Mouse (Mus musculus) cerebellum, adult 9-10 months (tissue): Measurements from ENCODE around the gene Vmn1r188.
"Not testable (repeated sequence)": the region's sequence is repeated elsewhere in the genome, so short reads cannot be mapped to it uniquely, and the experiment has no call there.

Experiments used
- DNase-seq: peaks from one replicate; pipeline ENCODE4 v3.0.0; 2022

Vmn1r188 gene

DNA sequence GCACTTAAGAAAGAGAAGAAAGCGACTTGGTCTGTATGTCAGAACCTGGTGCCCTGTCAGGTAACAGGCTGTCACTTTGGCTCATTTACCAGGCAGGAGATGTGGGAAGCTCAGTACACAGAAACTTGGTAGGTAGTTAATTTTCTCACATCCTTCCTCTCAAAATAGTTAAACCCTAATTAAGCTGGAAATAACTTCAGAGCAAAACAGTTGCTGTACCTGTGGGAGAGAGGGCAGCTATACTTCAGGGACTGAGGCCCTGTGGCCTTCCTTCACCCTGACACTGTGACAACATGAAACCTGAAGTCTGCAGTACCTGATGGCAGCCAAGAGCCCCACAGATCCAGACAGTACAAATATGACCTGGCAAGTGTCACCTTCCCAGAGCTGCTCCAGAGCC is at the start of gene Vmn1r188:
TSS of gene Vmn1r188 (plus strand) at position 301 of the 400 bp plus-strand sequence.
- not testable (repeated sequence) for DNase-seq

DNA sequence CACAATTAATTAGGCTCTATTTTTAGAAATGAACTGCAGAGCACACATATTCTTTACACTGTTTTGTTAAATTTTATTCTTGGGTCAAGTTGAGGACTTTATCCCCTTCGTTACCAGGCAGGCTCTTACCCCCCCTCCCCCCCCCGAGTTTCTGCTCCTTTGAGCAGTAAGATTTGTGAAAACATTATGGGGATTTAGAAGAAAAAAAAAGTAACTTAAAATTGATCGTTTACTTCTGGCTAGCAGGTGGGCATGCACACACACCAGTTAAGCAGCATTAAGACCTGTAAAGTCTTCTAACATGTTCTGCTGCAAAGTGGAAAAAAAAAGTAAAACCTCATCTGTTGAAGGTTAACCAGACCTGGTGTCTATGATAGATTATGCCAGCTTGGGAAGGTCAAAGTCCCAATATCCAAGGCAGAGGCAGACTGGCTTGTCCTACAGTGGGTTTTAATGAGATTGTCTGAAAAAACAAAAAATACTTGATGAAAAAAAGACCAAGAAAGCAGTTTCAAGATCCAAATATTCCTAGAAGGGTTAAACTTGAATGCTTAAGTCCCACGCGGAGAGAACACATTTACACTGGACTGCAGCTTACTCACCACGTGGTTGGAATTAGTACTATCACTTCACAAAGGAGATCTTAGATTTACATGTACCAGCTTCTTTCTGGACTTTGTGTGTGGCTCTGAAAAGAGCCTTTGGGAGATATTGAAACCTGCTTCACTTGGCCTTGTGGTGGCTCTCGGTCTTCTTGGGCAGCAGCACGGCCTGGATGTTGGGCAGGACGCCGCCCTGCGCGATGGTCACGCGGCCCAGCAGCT is 49.6 kb upstream of the Vmn1r188 start:
- no peak for DNase-seq

DNA sequence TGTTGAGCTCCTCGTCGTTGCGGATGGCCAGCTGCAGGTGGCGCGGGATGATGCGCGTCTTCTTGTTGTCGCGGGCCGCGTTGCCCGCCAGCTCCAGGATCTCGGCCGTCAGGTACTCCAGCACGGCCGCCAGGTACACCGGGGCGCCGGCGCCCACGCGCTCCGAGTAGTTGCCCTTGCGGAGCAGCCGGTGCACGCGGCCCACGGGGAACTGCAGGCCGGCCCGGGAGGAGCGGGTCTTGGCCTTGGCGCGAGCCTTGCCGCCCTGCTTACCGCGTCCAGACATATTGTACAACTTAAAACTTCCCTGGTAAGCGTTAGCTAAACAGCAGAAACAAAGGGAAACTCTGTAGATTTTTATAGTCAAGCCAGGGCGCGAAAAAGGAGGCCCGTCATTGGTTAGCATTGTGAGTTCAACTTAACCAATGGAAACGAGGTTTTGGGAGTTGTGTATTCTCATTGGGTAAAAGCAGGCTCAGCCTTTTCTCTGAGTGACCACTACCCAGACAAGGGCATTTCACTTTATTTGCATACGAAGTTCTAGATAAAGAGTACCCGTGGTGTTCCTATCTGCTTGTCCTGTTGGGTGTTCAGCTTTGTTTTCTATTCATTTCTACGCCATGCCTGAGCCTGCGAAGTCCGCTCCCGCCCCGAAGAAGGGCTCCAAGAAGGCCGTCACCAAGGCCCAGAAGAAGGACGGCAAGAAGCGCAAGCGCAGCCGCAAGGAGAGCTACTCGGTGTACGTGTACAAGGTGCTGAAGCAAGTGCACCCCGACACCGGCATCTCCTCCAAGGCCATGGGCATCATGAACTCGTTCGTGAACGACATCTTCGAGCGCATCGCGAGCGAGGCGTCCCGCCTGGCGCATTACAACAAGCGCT is 48.7 kb upstream of the Vmn1r188 start, which contains the start of the genes Hist1h2ah and Hist1h2bk:
TSS of gene Hist1h2ah (minus strand) at position 302 of the 882 bp plus-strand sequence.
TSS of gene Hist1h2bk (plus strand) at position 604 of the 882 bp plus-strand sequence.
- peak; percentile 94 for DNase-seq

DNA sequence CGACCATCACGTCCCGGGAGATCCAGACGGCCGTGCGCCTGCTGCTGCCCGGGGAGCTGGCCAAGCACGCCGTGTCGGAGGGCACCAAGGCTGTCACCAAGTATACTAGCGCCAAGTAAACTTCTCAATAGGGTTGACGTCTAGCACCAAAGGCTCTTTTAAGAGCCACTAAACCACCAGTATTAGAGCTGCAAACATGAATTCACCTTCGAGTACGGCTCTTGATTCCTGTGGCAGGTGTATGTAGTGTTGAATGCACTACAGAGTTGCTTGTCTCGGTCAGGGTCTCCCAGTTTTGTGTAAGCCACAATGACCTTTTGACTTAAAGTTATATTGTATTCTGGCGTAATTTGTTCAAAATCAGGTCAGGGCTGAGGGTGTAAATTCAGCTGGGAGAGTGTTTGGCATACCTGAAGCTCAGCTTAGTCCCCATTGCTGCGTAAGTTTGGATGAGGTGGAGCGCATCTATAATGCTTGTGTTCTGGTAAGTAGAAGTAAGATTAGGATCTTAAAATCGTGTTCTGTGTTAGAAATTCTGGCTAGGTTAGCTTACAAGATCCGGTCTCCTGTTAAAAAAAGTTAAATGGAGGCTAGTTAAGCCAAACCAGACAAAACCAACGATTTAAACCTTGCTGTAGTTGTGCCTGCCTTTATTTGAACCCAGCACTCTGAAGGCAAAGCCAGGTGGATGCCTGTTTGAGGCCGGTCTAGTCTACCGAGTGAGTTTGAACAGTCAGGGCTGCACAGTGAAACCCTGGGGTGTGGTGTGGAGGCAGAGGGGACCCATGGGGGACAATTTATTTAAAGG is 47.9 kb upstream of the Vmn1r188 start:
- DNase-seq, result no peak

DNA sequence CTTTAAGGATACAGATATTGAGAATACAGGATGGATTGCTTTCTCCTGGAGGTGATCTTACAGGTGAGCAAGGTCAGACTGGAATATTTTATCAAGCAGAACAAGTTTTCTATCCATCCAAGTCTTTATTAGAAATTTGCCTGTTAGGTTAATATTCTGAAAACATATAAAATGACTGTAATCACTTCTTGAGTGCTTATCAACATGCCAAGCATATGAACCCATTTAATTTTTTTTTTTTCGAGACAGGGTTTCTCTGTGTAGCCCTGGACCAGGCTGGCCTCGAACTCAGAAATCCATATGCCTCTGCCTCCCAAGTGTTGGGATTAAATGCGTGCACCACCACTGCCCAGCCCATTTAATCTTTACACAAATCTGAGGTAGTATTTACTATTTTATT is 47.3 kb upstream of the Vmn1r188 start:
- DNase-seq, result no peak

DNA sequence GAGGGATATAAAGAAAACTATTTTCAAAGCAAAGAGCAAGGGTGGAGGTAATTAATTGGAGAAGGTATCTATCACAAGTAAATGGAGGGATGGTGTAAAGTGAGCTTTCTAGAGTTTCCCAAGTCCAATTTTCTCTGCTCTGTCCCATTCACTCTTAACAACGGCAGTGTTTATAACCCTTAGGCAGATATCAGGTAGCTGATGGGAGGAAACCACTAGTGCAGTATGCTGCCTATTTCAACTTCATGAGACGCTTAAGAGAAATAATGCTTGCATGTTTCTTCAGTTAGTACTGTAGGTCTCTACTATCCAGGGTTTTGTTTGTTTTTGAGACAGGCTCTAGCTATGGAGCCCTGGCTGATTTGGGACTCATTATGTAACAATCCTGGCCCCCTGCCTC is 46.8 kb upstream of the Vmn1r188 start:
- peak; percentile 10 for DNase-seq

DNA sequence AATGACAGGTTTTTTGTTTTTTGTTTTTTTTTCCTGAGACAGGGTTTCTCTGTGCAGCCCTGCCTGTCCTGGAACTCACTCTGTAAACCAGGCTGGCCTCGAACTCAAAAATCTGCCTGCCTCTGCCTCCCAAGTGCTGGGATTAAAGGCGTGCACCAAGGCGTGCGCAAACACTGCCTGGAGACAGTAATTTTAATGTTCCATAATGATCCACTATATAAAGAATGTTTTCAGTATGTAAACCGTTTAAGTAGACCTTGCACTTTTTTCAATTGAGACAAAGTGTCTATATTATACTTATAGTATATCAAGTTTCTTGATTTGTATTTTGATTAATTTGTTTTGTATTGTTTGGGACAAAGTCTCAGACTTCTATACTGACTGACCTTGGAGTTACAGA is 44.9 kb upstream of the Vmn1r188 start:
- no peak for DNase-seq

DNA sequence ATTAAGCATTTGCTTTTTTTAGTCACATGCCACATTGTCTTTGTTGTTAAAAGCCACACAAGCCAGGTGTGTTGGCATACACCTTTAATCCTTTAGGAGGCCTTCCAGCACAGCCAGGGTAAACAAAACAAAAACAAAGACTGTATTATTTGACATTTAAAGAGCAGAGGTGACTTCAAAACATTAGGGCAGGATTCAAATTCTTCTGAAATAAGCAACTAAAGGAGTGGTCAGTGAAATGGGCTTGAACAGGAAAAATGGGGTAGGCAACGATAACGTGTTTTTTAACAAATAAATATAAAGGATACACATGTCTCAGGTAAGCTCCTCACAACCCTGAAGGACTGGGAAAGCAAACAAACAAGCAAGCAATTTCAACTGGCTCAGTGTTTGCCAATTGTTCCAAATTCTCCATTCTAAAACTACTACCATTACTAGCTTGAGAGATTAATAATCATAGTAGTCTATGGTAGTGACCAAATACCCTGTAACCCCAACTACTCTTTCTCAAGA is 44.2 kb upstream of the Vmn1r188 start:
- DNase-seq, result no peak

DNA sequence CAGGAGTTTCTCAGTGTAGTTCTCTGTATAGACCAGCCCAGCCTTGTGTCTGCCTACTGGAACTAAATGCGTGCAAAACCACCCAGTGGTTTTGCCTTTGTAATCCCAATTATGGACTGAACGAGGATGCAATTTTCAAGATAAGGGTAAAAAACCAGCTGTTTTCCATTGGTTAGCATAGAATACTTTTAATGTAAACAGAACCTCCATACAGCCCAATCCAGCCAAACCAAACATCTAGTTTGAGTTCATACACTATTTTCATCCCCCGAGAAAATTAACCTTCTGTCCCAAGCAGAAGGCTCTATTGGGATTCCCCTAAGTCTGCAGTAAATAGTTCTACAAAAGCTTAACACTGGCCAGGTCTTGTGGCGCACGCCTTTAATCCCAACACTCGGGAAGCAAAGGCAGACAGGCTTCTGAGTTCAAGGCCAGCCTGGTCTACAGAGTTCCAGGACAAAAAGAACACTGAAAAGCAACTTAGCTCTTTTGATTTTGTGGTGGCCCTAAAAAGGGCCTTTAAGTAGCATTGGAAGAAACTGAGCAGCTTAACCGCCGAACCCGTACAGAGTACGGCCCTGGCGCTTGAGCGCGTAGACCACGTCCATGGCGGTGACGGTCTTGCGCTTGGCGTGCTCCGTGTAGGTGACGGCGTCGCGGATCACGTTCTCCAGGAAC is 43.6 kb upstream of the Vmn1r188 start:
- no peak for DNase-seq

DNA sequence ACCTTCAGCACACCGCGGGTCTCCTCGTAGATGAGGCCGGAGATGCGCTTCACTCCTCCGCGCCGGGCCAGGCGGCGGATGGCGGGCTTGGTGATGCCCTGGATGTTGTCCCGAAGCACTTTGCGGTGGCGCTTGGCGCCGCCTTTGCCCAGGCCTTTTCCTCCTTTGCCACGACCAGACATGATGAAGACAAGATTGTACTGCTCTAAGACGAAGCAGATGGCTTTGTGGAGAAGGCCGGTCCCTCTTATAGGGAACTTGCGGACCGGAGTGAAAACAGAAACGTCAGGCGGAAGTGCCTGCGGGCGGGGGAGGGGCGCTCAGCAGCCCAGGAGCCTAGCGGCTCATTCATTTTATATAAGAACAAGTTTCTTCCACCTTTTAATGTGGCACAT is 43.1 kb upstream of the Vmn1r188 start, which contains the start of gene Hist1h4i:
TSS of gene Hist1h4i (minus strand) at position 221 of the 395 bp plus-strand sequence.
- DNase-seq, result peak; percentile 98

DNA sequence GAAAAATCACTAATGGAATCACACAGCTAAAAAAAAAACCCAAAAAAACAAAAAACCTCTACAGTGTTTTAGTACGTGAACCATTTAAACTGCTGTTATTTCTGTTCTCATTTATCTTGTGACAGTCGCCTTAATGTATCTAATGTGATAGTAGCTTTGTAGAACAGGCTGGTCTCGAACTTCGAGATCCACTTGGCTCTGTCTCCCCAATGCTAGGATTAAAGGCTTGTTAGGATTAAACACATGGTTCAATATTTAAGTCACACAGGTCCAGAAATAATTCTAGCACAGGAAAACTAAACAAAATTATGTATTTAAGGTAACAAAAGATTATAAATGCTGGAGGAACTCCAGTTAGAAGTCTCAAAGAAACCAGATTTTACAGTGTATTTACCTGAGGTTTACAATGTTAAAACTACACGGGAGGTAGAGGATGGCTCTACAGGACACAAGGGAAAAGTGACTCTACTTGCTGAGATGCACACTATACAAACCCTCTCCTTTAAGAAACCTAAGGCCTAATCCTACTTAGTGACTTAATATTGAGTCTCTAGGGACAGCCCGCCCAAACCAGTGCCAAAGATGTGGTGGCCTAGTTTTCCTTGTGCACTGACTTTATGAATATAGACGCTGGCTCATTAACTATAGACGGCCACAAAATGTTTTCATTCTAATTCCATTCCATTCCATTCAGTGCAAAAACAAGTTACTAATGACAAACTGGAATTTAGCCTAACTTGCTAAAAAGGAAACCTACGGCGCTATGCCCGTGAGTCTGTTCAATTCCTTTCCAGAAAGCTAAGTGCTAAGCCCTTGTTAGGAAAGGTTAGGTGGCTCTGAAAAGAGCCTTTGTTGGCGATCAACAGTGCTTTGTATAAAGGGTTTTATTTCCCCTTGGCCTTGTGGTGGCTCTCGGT is 42.3 kb upstream of the Vmn1r188 start:
- DNase-seq, result peak; percentile 56

DNA sequence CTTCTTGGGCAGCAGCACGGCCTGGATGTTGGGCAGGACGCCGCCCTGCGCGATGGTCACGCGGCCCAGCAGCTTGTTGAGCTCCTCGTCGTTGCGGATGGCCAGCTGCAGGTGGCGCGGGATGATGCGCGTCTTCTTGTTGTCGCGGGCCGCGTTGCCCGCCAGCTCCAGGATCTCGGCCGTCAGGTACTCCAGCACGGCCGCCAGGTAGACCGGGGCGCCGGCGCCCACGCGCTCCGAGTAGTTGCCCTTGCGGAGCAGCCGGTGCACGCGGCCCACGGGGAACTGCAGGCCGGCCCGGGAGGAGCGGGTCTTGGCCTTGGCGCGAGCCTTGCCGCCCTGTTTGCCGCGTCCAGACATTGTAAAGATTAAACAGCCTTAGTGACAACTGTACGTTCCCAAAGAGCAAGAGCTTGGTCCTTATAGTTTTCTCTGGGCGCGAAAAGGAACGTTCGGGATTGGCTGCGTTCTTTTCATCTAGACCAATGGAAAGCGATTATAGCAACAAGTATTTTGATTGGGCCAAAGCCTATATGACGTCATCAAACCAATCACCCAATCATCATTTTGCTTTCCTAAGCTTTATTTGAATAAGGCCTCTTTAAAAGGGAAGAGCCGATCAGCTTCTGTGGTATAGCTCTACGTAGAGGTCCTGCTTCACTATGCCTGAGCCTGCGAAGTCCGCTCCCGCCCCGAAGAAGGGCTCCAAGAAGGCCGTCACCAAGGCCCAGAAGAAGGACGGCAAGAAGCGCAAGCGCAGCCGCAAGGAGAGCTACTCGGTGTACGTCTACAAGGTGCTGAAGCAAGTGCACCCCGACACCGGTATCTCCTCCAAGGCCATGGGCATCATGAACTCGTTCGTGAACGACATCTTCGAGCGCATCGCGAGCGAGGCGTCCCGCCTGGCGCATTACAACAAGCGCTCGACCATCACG is 41.4 kb upstream of the Vmn1r188 start, which contains the start of the genes Hist1h2ag and Hist1h2bj:
TSS of gene Hist1h2ag (minus strand) at position 377 of the 935 bp plus-strand sequence.
TSS of gene Hist1h2bj (plus strand) at position 647 of the 935 bp plus-strand sequence.
- DNase-seq, result peak; percentile 99

DNA sequence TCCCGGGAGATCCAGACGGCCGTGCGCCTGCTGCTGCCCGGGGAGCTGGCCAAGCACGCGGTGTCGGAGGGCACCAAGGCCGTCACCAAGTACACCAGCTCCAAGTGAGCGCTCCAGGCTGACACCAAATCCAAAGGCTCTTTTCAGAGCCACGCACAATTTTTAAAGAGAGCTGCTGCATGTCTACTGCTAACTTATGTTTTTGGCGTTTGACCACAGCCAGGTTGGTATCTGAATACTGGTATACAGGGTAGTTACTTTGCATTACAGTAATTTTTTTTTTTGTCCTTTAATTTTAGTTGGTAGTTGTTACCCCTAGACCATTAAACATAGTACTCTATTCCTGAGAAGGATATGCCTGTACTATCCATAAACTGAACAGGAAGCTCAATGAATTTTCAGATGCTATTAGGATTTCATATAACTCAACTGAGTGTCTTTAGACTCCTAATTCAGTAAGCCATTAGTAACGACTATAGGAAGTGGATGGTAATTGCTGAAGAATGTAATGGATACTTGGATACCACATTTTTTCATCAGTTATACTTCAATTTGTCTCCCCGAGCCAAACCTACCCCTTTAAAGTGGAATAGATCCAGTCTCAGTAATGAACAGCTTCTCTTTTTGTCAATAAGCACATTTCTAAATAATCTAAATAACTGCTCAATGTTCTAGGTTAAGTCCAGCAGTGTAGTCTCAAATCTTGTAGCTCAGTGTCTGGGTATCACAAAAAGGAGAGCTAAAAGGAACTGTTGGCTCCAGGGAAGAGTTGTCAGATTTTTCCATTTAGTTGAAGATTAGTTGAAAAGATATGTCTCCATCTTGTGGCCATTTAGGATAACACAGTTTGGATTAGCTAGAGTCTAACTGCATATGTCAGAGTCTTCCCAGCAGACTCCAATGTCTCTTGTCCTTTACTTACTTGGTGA is 40.5 kb upstream of the Vmn1r188 start:
- peak; percentile 76 for DNase-seq

DNA sequence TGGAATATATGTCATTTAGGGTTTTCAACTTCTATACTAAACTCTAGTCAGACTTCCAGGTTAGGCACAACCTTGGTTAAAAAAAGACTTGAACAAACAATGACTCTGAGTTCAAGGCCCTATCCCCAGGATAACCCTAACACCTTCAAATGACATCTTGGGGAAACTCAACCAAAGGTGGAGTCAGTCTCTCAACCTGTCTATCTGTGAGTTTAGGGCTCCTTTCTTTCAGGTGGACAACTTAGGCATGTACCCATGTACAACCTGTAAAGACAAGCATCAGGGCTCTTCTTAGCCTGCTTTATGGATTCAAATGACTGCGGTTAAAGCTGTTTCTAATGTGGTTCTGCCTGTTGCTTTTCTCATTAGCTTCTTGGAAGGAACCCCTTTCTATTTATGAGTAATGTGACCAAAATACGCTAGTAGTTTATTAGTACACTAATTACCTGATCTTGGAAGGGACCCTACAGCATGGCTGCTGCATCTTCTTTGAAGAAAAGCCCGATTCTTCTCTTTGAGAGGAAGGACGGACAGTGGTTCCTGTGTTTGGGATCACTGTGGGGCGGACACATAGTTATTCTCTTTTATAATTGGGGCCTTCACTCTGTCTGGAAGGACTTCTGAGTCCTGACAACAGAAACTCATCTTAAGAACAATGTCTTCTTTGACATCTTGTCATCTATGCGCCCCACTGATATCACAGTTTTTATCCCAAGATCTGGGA is 39.6 kb upstream of the Vmn1r188 start:
- peak; percentile 40 for DNase-seq

DNA sequence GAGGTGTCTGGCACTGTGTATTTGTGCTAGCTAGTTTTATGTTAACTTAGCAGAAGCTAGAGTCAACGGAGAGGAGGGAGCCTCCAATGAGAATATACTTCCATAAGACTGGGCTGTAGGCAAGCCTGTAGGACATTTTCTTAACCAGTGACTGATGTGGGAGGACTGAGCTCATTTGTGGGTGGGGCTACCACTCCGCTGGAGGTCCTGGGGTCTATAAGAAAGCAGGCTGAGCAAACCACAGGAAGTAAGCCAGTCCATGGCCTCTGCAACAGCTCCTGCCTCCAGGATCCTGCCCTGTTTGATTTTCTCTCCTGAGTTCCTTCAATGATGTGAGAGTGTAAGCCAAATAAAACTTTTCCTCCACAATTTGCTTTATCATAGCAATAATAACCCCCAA is 38.9 kb upstream of the Vmn1r188 start:
- DNase-seq, result peak; percentile 10

DNA sequence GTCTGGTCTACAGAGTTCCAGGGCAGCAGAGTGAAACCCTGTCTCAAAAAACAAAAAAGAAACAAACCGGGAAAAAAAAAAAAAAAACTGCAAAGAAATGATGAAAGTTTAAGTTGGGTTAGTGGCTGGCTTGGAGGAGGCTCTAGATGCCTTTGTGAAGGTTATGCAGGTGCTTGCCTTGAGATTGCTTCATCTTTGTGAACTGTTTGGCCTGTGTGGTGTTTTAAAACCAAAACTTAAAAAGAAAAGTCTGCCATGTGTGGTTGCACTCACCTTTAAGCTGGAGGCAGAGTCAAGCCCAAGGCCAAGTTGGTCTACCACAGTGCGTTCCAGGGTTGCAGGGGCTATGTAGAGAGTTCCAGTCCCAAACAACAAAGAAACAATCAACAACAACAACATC is 35.2 kb upstream of the Vmn1r188 start:
- DNase-seq, result peak; percentile 1

DNA sequence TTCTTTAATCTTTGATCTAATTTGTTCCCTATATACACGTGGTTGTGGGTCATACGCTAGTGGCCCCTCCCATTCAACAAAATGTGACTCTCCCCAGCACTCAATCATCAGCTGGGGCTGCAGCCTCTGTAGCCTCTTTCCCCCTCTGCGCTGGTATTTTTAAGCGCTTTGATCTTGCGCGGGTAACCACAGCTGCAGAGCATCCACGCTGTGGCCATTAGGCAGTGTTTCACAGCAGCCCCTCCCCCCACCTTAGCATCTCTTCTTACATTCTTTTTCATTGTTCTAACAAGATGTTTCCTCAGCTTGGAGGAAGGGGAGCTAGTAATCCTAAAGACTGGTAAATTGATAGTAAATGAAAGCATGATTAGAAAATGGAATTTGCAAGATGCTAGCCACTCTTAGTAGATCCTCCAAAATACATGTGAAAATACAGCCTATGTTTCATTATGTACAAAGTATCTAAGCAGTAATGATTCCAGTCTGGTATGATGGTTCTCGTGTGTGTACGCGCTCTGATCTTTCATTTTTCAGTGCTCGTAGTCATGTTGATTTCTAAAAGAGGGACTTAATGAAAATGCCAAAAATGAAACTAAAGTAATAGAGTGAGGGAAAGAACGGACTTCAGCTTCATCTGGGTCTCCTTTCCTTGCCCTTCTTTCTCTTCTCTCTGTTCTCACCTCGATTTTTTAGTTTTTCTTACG is 34.4 kb upstream of the Vmn1r188 start:
- peak; percentile 23 for DNase-seq
